In genomic region chr7:105808385-105808784, GRCm38 (mm10) we compare ENCODE assay signal across 16 mouse cellular contexts. TPM values are rescaled to one million over a fixed set of nuclear protein-coding genes. Genes with fewer than 3 reads are reported as not detected.
DNase-seq lines count a peak whose midpoint lies in the region; ATAC-seq lines count a peak whose summit lies in the region.
"Had no signal": no experiment of that assay in that cellular context is flagged by ENCODE, and none has a peak within 500 bp of the region (broad histone marks: within the 10 kb centered on the region; RNA-seq: fewer than 3 reads in every experiment).

No protein-coding gene starts in this region.

- WGBS in heart, embryonic 16.5 days = 63% methylated on average over 1 of the region's 1 CpGs
- 97% methylated on average over 1 of the region's 1 CpGs for WGBS in hindbrain, embryonic 13.5 days
- 88% methylated on average over 1 of the region's 1 CpGs for WGBS in limb, embryonic 10.5 days

- no peak for ATAC-seq in heart, embryonic 16.5 days (replicated peaks; ENCODE audit: extremely low read depth, insufficient read depth, low FRiP score)
- no peak for ATAC-seq in hindbrain, embryonic 13.5 days (ENCODE audit: low FRiP score)

- intact Hi-C loops in heart, postnatal 25 days (cut with DNase I) = loop anchor here (2.0 kb wide), 2 partner anchors 16 to 30 kb away; no protein-coding TSS in a partner anchor

- H3K9ac ChIP-seq in heart, embryonic 16.5 days (ENCODE audit: low read length) = no peak overlapping the region
- no peak overlapping the region for H3K9ac ChIP-seq in hindbrain, embryonic 13.5 days
- H3K9ac ChIP-seq: embryonic facial prominence, embryonic 13.5 days; neural tube, embryonic 12.5 days; stomach, embryonic 15.5 days had no signal

- H3K36me3 ChIP-seq in heart, embryonic 16.5 days (ENCODE audit: control insufficient read depth, insufficient read depth) = peaks cover 13% of the 10 kb centered on the region
- peaks cover 23% of the 10 kb centered on the region for H3K36me3 ChIP-seq in hindbrain, embryonic 13.5 days
- H3K36me3 ChIP-seq in limb, embryonic 10.5 days = peaks cover 30% of the 10 kb centered on the region

- no peak for DNase-seq in heart, postnatal 25 days (ENCODE audit: low spot score)
- DNase-seq in heart, postnatal 4 days = peak; percentile 10
- DNase-seq in kidney, postnatal 36 days = peak; percentile 23 to 58
- DNase-seq in limb, embryonic 10.5 days (ENCODE audit: low spot score) = no peak
- DNase-seq: adrenal gland, postnatal 36 days; cerebellum, adult 8-10 months; gastrocnemius, postnatal 10 days; layer of hippocampus, postnatal 36 days had no signal

- no peaks in the 10 kb centered on the region for H3K27me3 ChIP-seq in heart, embryonic 16.5 days (ENCODE audit: control insufficient read depth, insufficient read depth, low read length)
- no peaks in the 10 kb centered on the region for H3K27me3 ChIP-seq in hindbrain, embryonic 13.5 days
- no peaks in the 10 kb centered on the region for H3K27me3 ChIP-seq in limb, embryonic 10.5 days (ENCODE audit: low read depth, poor library complexity, severe bottlenecking)
- H3K27me3 ChIP-seq: embryonic facial prominence, embryonic 13.5 days; neural tube, embryonic 12.5 days; stomach, embryonic 15.5 days had no signal

- H3K4me3 ChIP-seq in heart, embryonic 16.5 days (ENCODE audit: low read length) = no peak overlapping the region
- H3K4me3 ChIP-seq in brown adipose tissue, adult 24 weeks (ENCODE audit: insufficient read depth, low read depth, low read length) = no peak overlapping the region
- no peak overlapping the region for H3K4me3 ChIP-seq in hindbrain, embryonic 13.5 days
- H3K4me3 ChIP-seq in limb, embryonic 10.5 days = no peak overlapping the region
- H3K4me3 ChIP-seq: embryonic facial prominence, embryonic 13.5 days; midbrain, embryonic 10.5 days; neural tube, embryonic 12.5 days; stomach, embryonic 15.5 days had no signal

- H3K27ac ChIP-seq in heart, embryonic 16.5 days (ENCODE audit: low read length) = peak overlapping the region; percentile 26; the same call in 1 of the 2 replicates
- H3K27ac ChIP-seq in brown adipose tissue, adult 24 weeks (replicated peaks; ENCODE audit: low read depth, low read length) = peak overlapping the region; percentile 91
- H3K27ac ChIP-seq in hindbrain, embryonic 13.5 days = no peak overlapping the region
- no peak overlapping the region for H3K27ac ChIP-seq in limb, embryonic 10.5 days
- H3K27ac ChIP-seq: embryonic facial prominence, embryonic 13.5 days; midbrain, embryonic 10.5 days; neural tube, embryonic 12.5 days; stomach, embryonic 15.5 days had no signal

- H3K4me1 ChIP-seq in heart, embryonic 16.5 days (ENCODE audit: control insufficient read depth, insufficient read depth, low read length) = peaks cover 8% of the 10 kb centered on the region
- peaks cover 22% of the 10 kb centered on the region for H3K4me1 ChIP-seq in brown adipose tissue, adult 24 weeks (ENCODE audit: control insufficient read depth, insufficient read depth, insufficient read length, low read length)
- peaks cover 13% of the 10 kb centered on the region for H3K4me1 ChIP-seq in hindbrain, embryonic 13.5 days (replicated peaks)
- H3K4me1 ChIP-seq in limb, embryonic 10.5 days = peaks cover 7% of the 10 kb centered on the region

- H3K9me3 ChIP-seq in heart, embryonic 16.5 days (replicated peaks; ENCODE audit: control insufficient read depth, low read length) = no peaks in the 10 kb centered on the region; the same call in 1 of the 2 replicates
- no peaks in the 10 kb centered on the region for H3K9me3 ChIP-seq in hindbrain, embryonic 13.5 days
- no peaks in the 10 kb centered on the region for H3K9me3 ChIP-seq in limb, embryonic 10.5 days (replicated peaks)
- H3K9me3 ChIP-seq: embryonic facial prominence, embryonic 13.5 days; midbrain, embryonic 10.5 days; neural tube, embryonic 12.5 days; stomach, embryonic 15.5 days had no signal

- H3K4me2 ChIP-seq in heart, embryonic 16.5 days (ENCODE audit: low read depth, low read length) = no peak overlapping the region
- H3K4me2 ChIP-seq in hindbrain, embryonic 13.5 days = no peak overlapping the region
- H3K4me2 ChIP-seq: embryonic facial prominence, embryonic 13.5 days; neural tube, embryonic 12.5 days; stomach, embryonic 15.5 days had no signal

RNA-seq across cellular contexts. Expression of gene Mrpl17, which starts 2.5 kb away (rescaled TPM):
- 210 and 235 TPM in 2 replicates for polyA plus RNA-seq in heart, embryonic 16.5 days (2015; fragmentation: Nextera tagmentation; extraction: Ambion mirVana)
- 100 to 1,000 TPM; 108 to 110 TPM for total RNA-seq in heart, postnatal 25 days (2021)
- 175 and 225 TPM in 2 replicates for polyA plus RNA-seq in brown adipose tissue, adult 24 weeks (2012; ENCODE audit: insufficient read depth, insufficient read length, missing spikeins)
- 100 to 1,000 TPM; 106 to 111 TPM for total RNA-seq in heart, postnatal 4 days (2021)
- 210 and 219 TPM in 2 replicates for polyA plus RNA-seq in hindbrain, embryonic 13.5 days (2015; fragmentation: Nextera tagmentation; extraction: Ambion mirVana)
- polyA plus RNA-seq in limb, embryonic 10.5 days (2016; fragmentation: Nextera tagmentation; extraction: Ambion mirVana) = 332 and 378 TPM in 2 replicates

RNA-seq across cellular contexts. Expression of gene Dchs1, which starts 20.9 kb away (rescaled TPM):
- 3.1 and 4.3 TPM in 2 replicates for polyA plus RNA-seq in heart, embryonic 16.5 days (2015; fragmentation: Nextera tagmentation; extraction: Ambion mirVana)
- total RNA-seq in heart, postnatal 25 days (2021) = 10 to 100 TPM in 1 of 2 experiments, 1 to 10 TPM in 1; 9.1 to 10.6 TPM
- 0.55 and 0.71 TPM in 2 replicates for polyA plus RNA-seq in brown adipose tissue, adult 24 weeks (2012; ENCODE audit: insufficient read depth, insufficient read length, missing spikeins)
- 10 to 100 TPM; 36.3 to 40.0 TPM for total RNA-seq in heart, postnatal 4 days (2021)
- polyA plus RNA-seq in hindbrain, embryonic 13.5 days (2015; fragmentation: Nextera tagmentation; extraction: Ambion mirVana) = 15.8 and 16.1 TPM in 2 replicates
- polyA plus RNA-seq in limb, embryonic 10.5 days (2016; fragmentation: Nextera tagmentation; extraction: Ambion mirVana) = 17.3 and 21.2 TPM in 2 replicates
- total RNA-seq: hematopoietic stem cell, adult 5-6 weeks had no signal

RNA-seq across cellular contexts. Expression of gene Tpp1, which starts 56.4 kb away (rescaled TPM):
- 74.6 and 77.5 TPM in 2 replicates for polyA plus RNA-seq in heart, embryonic 16.5 days (2015; fragmentation: Nextera tagmentation; extraction: Ambion mirVana)
- total RNA-seq in heart, postnatal 25 days (2021) = 10 to 100 TPM; 37.4 to 40.7 TPM
- 64.0 and 83.2 TPM in 2 replicates for polyA plus RNA-seq in brown adipose tissue, adult 24 weeks (2012; ENCODE audit: insufficient read depth, insufficient read length, missing spikeins)
- 10 to 100 TPM; 40.5 to 42.2 TPM for total RNA-seq in heart, postnatal 4 days (2021)
- 39.9 and 46.8 TPM in 2 replicates for polyA plus RNA-seq in hindbrain, embryonic 13.5 days (2015; fragmentation: Nextera tagmentation; extraction: Ambion mirVana)
- polyA plus RNA-seq in limb, embryonic 10.5 days (2016; fragmentation: Nextera tagmentation; extraction: Ambion mirVana) = 39.8 and 40.5 TPM in 2 replicates

Comparison
In these comparisons a context has a peak if more than half of its experiments do, and no peak if none do; other contexts are left out.
1. DNase-seq: peak in heart, postnatal 4 days (single experiment) and kidney, postnatal 36 days (2 of 2); none in heart, postnatal 25 days (single experiment) and limb, embryonic 10.5 days (single experiment).
2. H3K27ac ChIP-seq: peak in heart, embryonic 16.5 days (single experiment) and brown adipose tissue, adult 24 weeks (single experiment); none in hindbrain, embryonic 13.5 days (single experiment) and limb, embryonic 10.5 days (single experiment).